Mouse (Mus musculus) hematopoietic stem cell, adult 5-6 weeks (primary cell): ENCODE measurements around the gene Napa. TPM values are rescaled to one million over a fixed set of nuclear protein-coding genes. Genes with fewer than 3 reads are reported as not detected.

Experiments
- ATAC-seq, 2 experiments: fragments of 125-278 bp in 1 of 2; replicated peaks in 1 of 2; 2 replicates each; pipeline ENCODE4 v1.8.0; 2016 to 2017; ENCODE audit warnings: inconsistent platforms in 2 of 2, mild to moderate bottlenecking in 2 of 2, moderate number of reproducible peaks in 2 of 2, low read depth in 1 of 2, moderate TSS enrichment in 1 of 2; ENCODE audit not compliant: low FRiP score in 2 of 2, poor library complexity in 2 of 2, severe bottlenecking in 2 of 2, insufficient read depth in 1 of 2, low TSS enrichment in 1 of 2
- total RNA-seq: library from RNA; stranded (forward); fragments of 172-1452, 232-1000 nt; gene quantifications from 2 replicates; pipeline ENCODE4 v1.2.3, GENCODE M21; 2017

The Napa gene
- total RNA-seq, 1 experiment from 2014 or later = 44.4 TPM

DNA sequence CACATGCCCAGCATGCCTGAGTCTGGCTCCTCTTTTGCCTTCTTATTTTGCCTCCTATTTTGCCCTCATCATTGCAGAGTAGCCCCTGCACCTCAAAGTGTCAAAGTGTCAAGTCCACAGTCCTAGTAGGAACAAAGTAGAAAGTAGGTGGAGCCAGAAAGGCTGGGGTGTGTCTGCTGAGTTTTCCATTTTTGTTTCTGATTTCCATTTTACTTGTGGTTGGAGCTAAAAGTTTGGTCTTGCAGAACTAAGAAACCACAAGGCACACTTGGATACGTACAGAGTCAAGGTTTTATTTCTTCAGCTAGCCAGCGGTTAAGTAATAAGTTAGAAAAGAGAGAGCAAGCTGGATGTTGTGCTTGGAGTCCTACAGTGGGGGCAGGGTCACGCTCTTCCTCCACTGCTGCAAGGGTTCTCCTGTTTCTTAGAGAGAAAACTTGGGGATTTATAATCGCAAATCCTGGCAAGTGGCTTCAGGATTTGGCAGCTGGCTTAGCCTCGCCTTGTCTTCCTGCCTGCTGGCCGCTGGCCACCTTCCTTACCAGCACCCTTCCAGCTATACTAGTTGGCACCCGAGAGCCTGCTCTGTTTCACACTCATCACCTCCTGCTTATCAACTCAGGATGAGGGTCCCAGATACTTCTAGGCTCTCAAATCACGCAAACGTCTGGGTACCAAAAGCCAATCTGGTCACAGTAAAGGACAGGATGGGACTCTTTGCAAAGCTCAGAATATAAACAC lies 57.0 kb downstream of the Napa start:
- no peak for ATAC-seq

- ATAC-seq = no peak
Measured at GRCm38 (mm10) chr7:16156105-16156714, 58.0 kb downstream of the Napa start.

- ATAC-seq = 0 out of 4 replicates have a peak, but pooled peaks of 1 of the 2 experiments have one; percentile 39
Measured at GRCm38 (mm10) chr7:16158735-16159134, 60.5 kb downstream of the Napa start.

GRCm38 (mm10) chr7:16160702-16161101 lies 62.4 kb downstream of the Napa start:
- no peak; a peak in 1 of 4 replicates for ATAC-seq

GRCm38 (mm10) chr7:16161302-16161701 lies 63.0 kb downstream of the Napa start:
- no peak for ATAC-seq

- no peak for ATAC-seq
Measured at GRCm38 (mm10) chr7:16162036-16162435, 63.8 kb downstream of the Napa start.

Other genes starting within 250 kb of the Napa start
- not detected in 2 replicates for gene Crx, start 218.5 kb upstream of the Napa start, total RNA-seq
- not detected in 2 replicates for gene Crxos, start 215.8 kb upstream of the Napa start, total RNA-seq
- 49.4 and 91.1 TPM in 2 replicates for gene Selenow, start 176.1 kb upstream of the Napa start, total RNA-seq
- gene Nop53, start 152.4 kb upstream of the Napa start, total RNA-seq = 279 and 439 TPM in 2 replicates
- 0.15 and 0.56 TPM in 2 replicates for gene Ehd2, start 130.9 kb upstream of the Napa start, total RNA-seq
- gene Bicra, start 50.5 kb upstream of the Napa start, total RNA-seq = 1.0 and 1.2 TPM in 2 replicates
- not detected in 2 replicates for gene Zfp541, start 36.6 kb upstream of the Napa start, total RNA-seq
- gene Kptn, start 21.4 kb downstream of the Napa start, total RNA-seq = 13.8 and 14.8 TPM in 2 replicates
- gene Slc8a2, start 31.4 kb downstream of the Napa start, total RNA-seq = not detected in 2 replicates
- gene Meis3, start 76.6 kb downstream of the Napa start, total RNA-seq = 1.6 and 3.4 TPM in 2 replicates
- 8.8 and 9.7 TPM in 2 replicates for gene Dhx34, start 123.6 kb downstream of the Napa start, total RNA-seq
- 1.2 and 1.3 TPM in 2 replicates for gene C5ar2, start 145.7 kb downstream of the Napa start, total RNA-seq
- 4.1 and 5.1 TPM in 2 replicates for gene C5ar1, start 161.1 kb downstream of the Napa start, total RNA-seq
- 14.0 and 14.3 TPM in 2 replicates for gene Inafm1, start 175.2 kb downstream of the Napa start, total RNA-seq
- gene Ccdc9, start 188.3 kb downstream of the Napa start, total RNA-seq = 80.8 and 153 TPM in 2 replicates
- gene Bbc3, start 209.9 kb downstream of the Napa start, total RNA-seq = 1.8 and 4.1 TPM in 2 replicates